Mouse (Mus musculus): ENCODE results near the gene Ccdc170. TPM values are rescaled to one million over a fixed set of nuclear protein-coding genes. Genes with fewer than 3 reads are reported as not detected.

Gene Ccdc170
- polyA plus RNA-seq, 1 experiment, result 0.06 TPM

DNA sequence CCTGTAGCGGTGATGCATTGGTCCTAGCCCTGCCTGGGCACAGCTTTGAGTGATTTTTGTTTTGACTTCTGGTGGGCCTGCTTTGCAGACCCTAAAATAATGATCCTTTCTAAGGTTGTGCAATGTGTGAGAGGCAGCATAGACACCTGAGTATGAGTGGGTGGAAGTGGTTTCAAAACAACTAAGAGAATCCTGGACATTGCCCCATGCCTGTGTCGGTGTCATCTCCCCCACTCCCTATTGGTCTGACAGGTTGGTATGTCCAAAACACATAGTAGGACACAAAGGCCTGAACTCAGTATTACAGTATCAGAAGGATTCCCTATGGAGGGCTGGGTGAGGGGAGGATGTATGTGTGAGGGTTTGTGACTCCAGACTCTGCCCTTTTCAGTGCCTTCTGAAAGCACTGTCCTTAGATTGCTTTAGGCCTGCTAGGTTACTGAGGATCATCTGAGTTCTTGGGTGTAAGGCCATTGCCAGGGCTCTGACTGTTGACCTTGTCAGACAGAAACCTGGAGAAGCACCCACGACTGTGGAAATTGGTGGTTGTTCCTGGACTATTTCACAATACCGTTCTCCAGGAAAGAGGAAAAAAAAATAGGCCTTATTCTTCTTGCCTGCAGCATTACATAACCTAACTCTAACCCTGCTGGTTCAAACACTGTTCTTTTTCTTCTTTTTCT is 122.4 kb downstream of the Ccdc170 start:
- TF ChIP-seq FLI1 (IDR thresholded peaks at IDR 0.05; ENCODE audit: low read length) (no peak), GATA1 (IDR thresholded peaks at IDR 0.05; ENCODE audit: borderline replicate concordance, low read length) (no peak)
- H3K4me1 ChIP-seq, result 0 out of 2 replicates have a peak, but pooled peaks cover 3% of the 10 kb centered on the region
- H3K4me3 ChIP-seq (replicated peaks), result no peak overlapping the region
- peaks cover 5% of the 10 kb centered on the region for H3K27me3 ChIP-seq (replicated peaks)
- H3K36me3 ChIP-seq (replicated peaks; ENCODE audit: low read length), result no peaks in the 10 kb centered on the region
- H3K9me3 ChIP-seq, result peaks cover 25% of the 10 kb centered on the region

- TF ChIP-seq GATA1 (IDR thresholded peaks at IDR 0.05; ENCODE audit: borderline replicate concordance, low read length) (no peak), FLI1 (IDR thresholded peaks at IDR 0.05; ENCODE audit: low read length) (no peak)
- H3K4me3 ChIP-seq (replicated peaks), result no peak overlapping the region
- H3K36me3 ChIP-seq (replicated peaks; ENCODE audit: low read length), result no peaks in the 10 kb centered on the region
- H3K27me3 ChIP-seq (replicated peaks), result no peaks in the 10 kb centered on the region
- H3K9me3 ChIP-seq, result peaks cover 9% of the 10 kb centered on the region
- peaks cover 24% of the 10 kb centered on the region for H3K4me1 ChIP-seq
Observed at GRCm38 (mm10) chr10:4610234-4610633, 127.9 kb downstream of the Ccdc170 start.

- Histone ChIP-seq H3K9me3 (peaks cover 9% of the 10 kb centered on the region), H3K27me3 (replicated peaks) (no peaks in the 10 kb centered on the region), H3K4me1 (peaks cover 24% of the 10 kb centered on the region), H3K4me3 (replicated peaks) (peak within 1 kb of the TSS; percentile 90), H3K36me3 (replicated peaks; ENCODE audit: low read length) (no peaks in the 10 kb centered on the region)
- no peak for TF ChIP-seq FLI1 (IDR thresholded peaks at IDR 0.05; ENCODE audit: low read length)
- no peak for TF ChIP-seq GATA1 (IDR thresholded peaks at IDR 0.05; ENCODE audit: borderline replicate concordance, low read length)
Observed at GRCm38 (mm10) chr10:4611386-4612155, 129.3 kb downstream of the Ccdc170 start, which contains the start of gene Esr1. Gene Esr1, plus strand, starts transcription at chr10:4611593.

Other genes with a start within 250 kb of the Ccdc170 start
- gene Akap12, start 216.1 kb upstream of the Ccdc170 start, polyA plus RNA-seq (2012; ENCODE audit: insufficient read depth, low replicate concordance), result 0.46 TPM in 1 of 2 replicates, not detected in the other
- 3.1 and 5.1 TPM in 2 replicates for gene Zbtb2, start 94.4 kb upstream of the Ccdc170 start, polyA plus RNA-seq (2012; ENCODE audit: insufficient read depth, low replicate concordance)
- 2.3 TPM in 1 of 2 replicates, not detected in the other for gene Rmnd1, start 50.1 kb upstream of the Ccdc170 start, polyA plus RNA-seq (2012; ENCODE audit: insufficient read depth, low replicate concordance)
- gene Armt1, start 50.0 kb upstream of the Ccdc170 start, polyA plus RNA-seq (2012; ENCODE audit: insufficient read depth, low replicate concordance), result 5.2 TPM in 1 of 2 replicates, not detected in the other
- gene Esr1, start 129.1 kb downstream of the Ccdc170 start, polyA plus RNA-seq (2012; ENCODE audit: insufficient read depth, low replicate concordance), result 0.18 TPM in 1 of 2 replicates, not detected in the other